In the genomic region with DNA sequence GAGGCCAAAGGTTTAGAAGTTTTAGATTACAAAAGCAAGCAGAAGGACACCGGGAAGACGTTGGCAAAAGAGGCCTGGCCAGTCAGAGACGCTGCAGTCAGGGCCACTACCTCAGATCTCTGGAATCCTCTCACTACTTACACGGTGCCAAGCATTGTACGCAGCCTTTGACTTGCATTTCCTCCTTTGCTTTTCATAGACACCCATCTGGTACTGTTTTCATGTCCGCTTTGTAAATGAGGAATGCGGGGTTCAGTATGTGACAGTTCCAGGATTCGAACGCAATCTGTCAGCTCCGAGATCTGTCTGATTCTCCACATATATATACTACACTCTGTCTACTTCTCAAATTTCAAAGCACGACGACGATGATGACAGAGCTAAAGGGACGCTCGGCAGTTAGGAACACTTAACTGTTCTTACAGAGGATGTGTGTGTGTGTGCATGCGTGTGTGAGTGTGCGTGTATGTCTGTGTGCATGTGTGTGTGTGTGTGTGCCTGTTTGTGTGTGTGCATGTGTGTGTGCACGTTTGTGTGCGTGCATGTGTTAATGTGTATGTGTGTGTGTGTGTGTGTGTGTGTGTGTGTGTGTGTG, we compare ENCODE assay signal across 12 mouse cellular contexts.
DNase-seq lines count a peak whose midpoint lies in the region; ATAC-seq and TF ChIP-seq lines count a peak whose summit lies in the region.
"Had no signal": no experiment of that assay in that cellular context is flagged by ENCODE, and none has a peak within 500 bp of the region (broad histone marks: within the 10 kb centered on the region; RNA-seq: fewer than 3 reads in every experiment).

No protein-coding gene starts in this region.

- H3K9ac ChIP-seq in heart, postnatal 0 days (replicated peaks; ENCODE audit: low read depth, low read length), result no peak overlapping the region
- H3K9ac ChIP-seq: liver, embryonic 12.5 days had no signal

- ATAC-seq in heart, postnatal 0 days (ENCODE audit: insufficient read depth, low read depth), result no peak
- no peak for ATAC-seq in megakaryocyte, adult 5-6 weeks (ENCODE audit: poor library complexity, severe bottlenecking)
- ATAC-seq: liver, embryonic 12.5 days had no signal

- no peak for TF ChIP-seq CTCF in heart, postnatal 0 days (IDR thresholded peaks at IDR 0.05; ENCODE audit: low read depth)

- peaks cover 15% of the 10 kb centered on the region; the same call in 1 of the 2 replicates for H3K4me1 ChIP-seq in heart, postnatal 0 days (ENCODE audit: control insufficient read depth, insufficient read depth)
- peaks cover 53% of the 10 kb centered on the region for H3K4me1 ChIP-seq in megakaryocyte, embryonic 14.5 days

- H3K27me3 ChIP-seq in heart, postnatal 0 days (ENCODE audit: control insufficient read depth, insufficient read depth, low read length), result no peaks in the 10 kb centered on the region
- H3K27me3 ChIP-seq in megakaryocyte, embryonic 14.5 days (replicated peaks), result no peaks in the 10 kb centered on the region
- H3K27me3 ChIP-seq: liver, embryonic 12.5 days had no signal

- WGBS in heart, postnatal 0 days, result 56% methylated on average over 19 of the region's 19 CpGs

- intact Hi-C loops in heart, postnatal 14 days (cut with DNase I), result loop anchor here (5.0 kb wide), 1 partner anchor 57 kb away; no protein-coding TSS in a partner anchor

- H3K36me3 ChIP-seq in heart, postnatal 0 days (replicated peaks; ENCODE audit: control insufficient read depth, insufficient read depth, low read length), result no peaks in the 10 kb centered on the region
- peaks cover 6% of the 10 kb centered on the region for H3K36me3 ChIP-seq in megakaryocyte, embryonic 14.5 days (replicated peaks; ENCODE audit: low read length)
- H3K36me3 ChIP-seq: liver, embryonic 12.5 days had no signal

- H3K4me2 ChIP-seq in heart, postnatal 0 days (ENCODE audit: low read depth, low read length), result no peak overlapping the region
- H3K4me2 ChIP-seq: liver, embryonic 12.5 days had no signal

- no peak for TF ChIP-seq EP300 in heart, postnatal 0 days (IDR thresholded peaks at IDR 0.05; ENCODE audit: low read depth)

- H3K9me3 ChIP-seq in heart, postnatal 0 days (replicated peaks; ENCODE audit: control insufficient read depth, low read length), result no peaks in the 10 kb centered on the region
- H3K9me3 ChIP-seq in megakaryocyte, embryonic 14.5 days, result no peaks in the 10 kb centered on the region
- H3K9me3 ChIP-seq: G1E; liver, embryonic 12.5 days had no signal

- H3K27ac ChIP-seq in heart, postnatal 0 days (ENCODE audit: low read depth), result peak overlapping the region; percentile 34; the same call in 1 of the 2 replicates
- H3K27ac ChIP-seq: liver, embryonic 12.5 days had no signal

- DNase-seq in cerebellum, adult 11-12 months, result peak; percentile 39
- DNase-seq in cerebellum, adult 9-10 months, result no peak
- no peak for DNase-seq in heart, postnatal 0 days (ENCODE audit: low spot score)
- DNase-seq in heart, postnatal 14 days, result no peak
- peak; percentile 51 for DNase-seq in telencephalon, adult 2 months (ENCODE audit: low read depth, low spot score)
- no peak for DNase-seq in spleen, postnatal 14 days (ENCODE audit: low spot score in 2 of 2)
- DNase-seq: cerebellum, adult 11 months; thymus, postnatal 14 days had no signal

- no peak overlapping the region for H3K4me3 ChIP-seq in heart, postnatal 0 days (ENCODE audit: low read depth, low read length)
- H3K4me3 ChIP-seq in megakaryocyte, embryonic 14.5 days (replicated peaks), result peak overlapping the region; percentile 76
- H3K4me3 ChIP-seq: liver, embryonic 12.5 days had no signal

Comparison
In these comparisons a context has a peak if more than half of its experiments do, and no peak if none do; other contexts are left out.
1. DNase-seq: peak in cerebellum, adult 11-12 months (single experiment) and telencephalon, adult 2 months (single experiment); none in cerebellum, adult 9-10 months (single experiment), heart, postnatal 0 days (single experiment), heart, postnatal 14 days (0 of 2) and spleen, postnatal 14 days (0 of 2).